Mouse (Mus musculus): ENCODE data around the gene Skap1.

Skap1 gene

DNA sequence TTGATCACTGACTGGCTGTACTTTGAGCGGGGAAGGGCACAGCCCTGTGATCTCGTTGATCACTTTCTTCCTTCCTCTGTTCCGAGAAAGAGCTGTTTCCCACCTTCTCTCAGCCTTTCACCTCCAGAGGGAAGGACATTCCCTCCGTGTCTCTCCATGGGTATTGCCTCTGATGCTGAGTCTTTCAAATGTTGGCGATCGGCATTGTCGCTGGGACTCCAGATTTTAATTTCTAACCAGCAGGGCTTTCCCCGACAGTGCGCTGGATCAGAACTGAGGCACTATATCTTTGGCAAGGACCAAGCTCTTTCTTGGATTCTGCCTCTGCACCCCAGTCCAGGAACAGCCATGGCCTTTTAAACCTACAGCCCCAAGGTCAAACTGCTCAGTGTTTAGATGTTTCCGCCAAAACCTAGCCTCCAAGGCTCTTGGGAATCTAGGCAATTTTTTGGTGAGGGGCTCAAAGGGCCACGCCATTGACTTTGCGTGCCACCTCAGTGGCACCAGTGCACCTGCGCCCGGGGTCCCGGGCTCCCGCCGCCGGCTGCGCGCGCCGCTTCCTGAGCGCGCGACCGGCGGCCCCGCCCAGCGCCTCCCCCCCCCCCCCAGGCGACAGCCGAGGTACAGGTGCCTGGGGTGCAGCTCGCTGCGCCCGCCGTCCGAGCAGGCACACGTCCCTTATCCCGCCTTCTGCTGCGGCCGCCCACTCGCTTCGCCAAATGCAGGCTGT, at the start of gene Skap1:
TSS of gene Skap1 (plus strand) at position 608 of the 730 bp plus-strand sequence.
- DNase-seq (ENCODE audit: low read depth), result no peak

DNA sequence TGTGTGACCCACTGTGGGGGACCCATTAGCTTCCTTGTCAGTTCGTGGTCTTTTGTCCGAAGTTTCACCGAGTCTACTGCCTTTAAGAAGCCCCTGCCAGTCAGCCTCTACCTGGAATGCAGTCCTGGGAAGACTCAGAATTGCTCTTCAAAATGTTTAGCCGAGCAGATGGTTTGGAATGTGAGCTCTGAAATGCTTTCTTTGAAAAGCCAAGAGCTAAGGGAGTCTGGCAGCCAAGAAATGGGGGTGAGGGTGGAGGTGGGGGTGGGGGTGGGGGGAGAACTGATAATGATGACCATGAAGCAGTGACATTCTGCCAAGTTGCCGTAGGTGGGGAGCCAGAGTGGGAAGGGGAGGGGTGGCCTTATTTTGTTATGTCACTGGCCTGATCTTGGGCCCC, 43.3 kb upstream of the Skap1 start:
- no peak for DNase-seq (ENCODE audit: low read depth)

DNA sequence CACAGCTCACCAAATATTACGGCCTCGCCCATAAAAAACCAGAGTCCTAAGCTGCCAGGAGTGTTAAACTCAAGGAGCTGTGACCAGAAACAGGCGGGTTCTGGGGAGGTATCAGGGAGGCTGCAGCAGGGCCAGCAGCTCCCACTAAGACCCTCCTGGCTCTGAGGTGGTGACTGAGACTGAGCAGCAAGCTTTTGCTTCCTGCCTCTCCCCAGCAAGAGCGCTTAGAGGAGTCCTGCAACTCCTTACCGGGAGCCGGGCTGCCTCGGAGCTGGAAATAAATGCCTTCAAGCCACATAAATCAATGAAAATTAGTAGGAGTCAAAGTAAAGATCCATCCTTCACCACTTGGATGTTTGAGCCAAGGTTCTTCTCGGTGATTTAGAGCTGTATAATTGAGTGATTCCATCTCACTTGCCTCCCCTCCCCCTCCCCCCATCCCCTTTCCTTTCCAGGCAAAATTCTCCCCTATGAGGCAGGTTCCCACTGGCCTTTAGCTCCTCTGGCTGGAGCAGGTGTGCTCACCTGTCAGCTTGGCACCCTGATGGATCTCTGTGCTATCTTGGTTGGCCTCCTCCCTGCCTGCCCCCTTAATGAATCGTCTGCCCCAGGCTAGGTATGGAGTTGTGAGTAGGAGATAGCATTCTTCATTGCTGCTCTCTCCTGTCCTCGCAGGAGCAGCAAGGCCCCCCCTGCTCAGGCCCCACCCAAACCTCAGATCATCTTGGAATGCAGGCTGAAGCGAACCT, 42.7 kb upstream of the Skap1 start:
- DNase-seq (ENCODE audit: low read depth), result no peak

DNA sequence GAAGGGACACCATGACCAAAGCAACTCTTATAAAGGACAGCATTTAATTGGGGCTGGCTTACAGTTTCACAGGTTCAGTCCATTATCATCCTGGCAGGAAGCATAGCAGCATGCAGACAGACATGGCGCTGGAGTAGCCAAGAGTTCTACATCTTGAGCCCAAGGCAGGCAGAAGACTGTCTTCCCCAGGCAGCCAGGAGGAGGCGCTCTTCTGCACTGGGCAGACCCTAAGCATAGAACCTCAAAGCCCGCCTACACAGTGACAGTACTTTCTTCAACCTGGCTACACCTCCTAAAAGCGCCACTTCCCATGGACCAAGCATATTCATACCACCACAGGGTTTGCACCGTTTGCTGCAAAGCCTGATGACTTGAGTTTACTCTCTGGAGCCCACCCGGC, 39.2 kb upstream of the Skap1 start:
- DNase-seq (ENCODE audit: low read depth), result no peak

DNA sequence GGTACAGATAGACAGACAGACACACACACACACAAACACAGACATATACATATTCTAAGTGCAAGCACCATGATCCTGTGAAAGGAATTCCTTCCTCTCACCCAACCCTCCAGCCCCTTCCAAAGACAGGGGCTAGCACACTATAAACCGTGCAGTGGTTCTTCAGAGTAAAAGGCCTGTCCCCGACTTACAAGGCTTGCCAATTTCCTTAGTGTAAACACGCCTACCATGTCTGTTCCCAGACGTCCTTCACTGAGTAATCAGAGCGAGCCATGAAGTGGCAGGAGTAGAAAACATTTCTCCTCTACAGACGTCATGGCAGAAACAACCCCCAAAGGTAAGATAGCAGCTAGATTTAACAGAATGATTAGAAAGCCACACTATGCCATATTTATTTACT, 38.2 kb upstream of the Skap1 start:
- no peak for DNase-seq (ENCODE audit: low read depth)

DNA sequence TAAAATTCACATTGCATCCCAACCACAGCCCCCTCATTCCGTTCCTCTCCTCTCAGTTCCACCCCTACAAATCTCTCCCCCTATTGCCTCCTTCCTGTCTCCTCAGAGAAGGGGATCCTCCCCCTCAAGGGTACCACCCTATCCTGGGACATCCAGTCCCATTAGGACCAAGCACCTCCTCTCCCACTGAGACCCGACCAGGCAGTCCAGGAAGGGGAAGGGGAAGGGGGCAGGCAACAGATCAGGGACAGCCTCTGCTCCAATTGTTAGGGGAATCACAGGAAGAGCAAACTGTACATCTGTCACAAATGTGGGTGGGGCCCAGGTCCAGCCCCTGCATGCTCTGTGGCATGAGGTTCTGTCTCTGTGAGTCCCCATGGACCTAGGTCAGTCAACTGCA, 37.6 kb upstream of the Skap1 start:
- no peak for DNase-seq (ENCODE audit: low read depth)

DNA sequence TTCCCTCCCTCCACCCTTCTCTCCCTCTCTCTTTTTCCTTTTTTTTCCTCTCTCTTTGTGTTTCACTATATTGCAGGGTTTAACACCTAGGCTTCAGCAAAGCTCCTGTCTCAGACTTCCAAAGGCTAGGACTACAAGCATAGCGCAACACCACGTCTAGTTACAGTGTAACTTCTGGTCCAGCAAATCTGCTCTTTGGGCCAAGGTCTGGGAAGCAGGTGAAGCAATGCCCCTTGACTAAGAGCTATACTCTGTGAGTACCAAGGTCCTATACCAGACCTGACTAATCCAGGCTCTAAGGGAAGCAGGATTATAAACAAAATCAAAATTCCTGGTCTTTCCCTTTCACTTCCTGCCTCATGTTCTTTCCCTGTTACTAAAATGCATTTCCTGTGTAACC, 35.3 kb upstream of the Skap1 start:
- DNase-seq (ENCODE audit: low read depth), result no peak

DNA sequence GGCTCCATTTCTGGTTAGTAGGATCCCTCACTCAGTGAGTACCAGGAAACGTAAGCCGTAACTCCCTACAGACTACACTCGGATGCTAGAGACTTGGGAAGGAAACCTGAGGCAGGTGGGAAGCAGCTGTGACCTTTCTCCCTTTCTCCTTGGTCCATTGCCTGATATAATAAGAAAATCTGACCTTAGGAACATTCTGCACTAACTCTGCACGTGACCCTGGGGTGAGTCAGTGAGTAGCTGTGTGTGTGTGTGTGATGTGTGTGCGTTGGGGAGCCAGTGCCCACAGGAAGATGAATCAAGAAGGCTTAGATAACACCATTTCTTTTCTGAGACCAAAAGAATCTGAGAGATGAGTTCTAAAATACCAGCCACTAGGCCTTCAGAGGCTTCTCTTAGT, 34.5 kb upstream of the Skap1 start:
- no peak for DNase-seq (ENCODE audit: low read depth)

DNA sequence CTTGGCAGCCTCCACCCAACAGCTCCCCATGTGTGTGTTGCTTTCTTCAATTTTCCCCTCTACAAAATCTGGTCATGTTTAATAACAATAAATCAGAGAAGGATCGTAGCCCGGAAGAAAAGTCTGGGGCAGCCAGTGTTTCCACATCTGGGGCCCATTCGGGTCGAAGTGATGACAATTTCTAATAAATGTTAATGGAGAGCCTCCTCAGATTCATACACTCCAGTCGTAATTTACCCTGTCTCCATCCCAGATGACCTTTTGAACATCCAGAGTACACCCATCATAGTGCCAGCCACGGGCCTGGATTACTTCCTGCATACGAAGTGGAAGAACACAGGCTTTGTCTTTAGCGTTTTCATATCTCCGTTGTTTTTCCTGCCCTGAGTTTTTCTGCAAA, 32.5 kb upstream of the Skap1 start:
- no peak for DNase-seq (ENCODE audit: low read depth)

DNA sequence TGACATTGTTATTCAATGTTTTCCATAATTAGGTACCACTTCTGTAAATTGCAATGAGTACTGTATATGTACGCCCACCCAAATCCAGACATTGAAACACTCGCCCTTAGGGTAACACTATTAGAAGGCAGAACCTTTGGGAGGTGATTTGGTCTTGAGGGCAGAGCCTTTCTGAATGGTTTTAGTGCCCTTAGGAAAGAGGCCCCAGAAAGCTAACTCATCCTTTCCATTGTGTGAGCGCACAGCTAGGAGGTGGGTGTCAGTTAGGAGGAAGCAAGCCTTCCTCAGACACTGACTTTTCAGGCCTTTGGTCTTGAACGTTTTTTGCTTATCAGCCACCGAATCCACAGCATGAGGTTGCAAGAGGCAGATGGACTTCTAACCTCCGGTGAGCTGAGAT, 29.5 kb upstream of the Skap1 start:
- DNase-seq (ENCODE audit: low read depth), result no peak

DNA sequence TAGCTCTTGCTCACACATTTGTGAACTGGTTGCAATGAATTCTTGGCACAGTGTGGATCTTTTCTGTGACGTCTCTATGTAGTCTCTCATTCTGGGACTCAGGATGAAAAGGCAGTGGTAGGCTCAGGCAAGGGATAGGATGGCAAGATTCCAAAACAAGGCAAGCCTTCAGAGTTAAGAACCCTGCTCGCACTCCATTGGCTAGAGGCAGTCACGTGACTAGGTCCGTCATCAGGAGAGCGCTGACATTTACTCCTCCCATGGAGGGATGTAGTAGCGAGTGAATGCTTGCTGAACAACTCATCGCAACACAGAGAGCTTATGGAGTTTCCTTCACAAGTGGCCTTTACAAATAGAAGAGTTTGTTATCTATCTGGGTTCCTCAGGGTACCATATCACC, 27.9 kb upstream of the Skap1 start:
- no peak for DNase-seq (ENCODE audit: low read depth)

DNA sequence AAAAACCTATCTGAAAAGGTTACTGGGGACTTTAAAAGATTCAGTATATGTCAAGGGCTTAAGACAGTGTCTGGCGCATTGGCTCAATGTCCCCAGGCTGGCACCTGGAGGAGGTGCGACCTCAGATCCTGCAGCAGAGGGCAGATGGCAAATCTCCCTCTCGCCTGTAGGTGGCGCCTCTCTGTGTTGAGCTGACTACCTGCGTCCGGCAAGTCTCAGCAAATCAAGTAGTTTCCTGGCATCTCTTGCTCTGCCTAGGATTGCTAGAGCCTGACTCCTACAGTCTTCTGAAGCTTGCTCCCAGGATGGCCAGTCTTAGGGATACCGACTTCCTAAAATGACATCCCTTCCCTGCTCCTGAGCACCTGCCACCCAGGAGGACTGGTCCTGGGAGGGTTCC, 25.6 kb upstream of the Skap1 start:
- peak; percentile 17 for DNase-seq (ENCODE audit: low read depth)

DNA sequence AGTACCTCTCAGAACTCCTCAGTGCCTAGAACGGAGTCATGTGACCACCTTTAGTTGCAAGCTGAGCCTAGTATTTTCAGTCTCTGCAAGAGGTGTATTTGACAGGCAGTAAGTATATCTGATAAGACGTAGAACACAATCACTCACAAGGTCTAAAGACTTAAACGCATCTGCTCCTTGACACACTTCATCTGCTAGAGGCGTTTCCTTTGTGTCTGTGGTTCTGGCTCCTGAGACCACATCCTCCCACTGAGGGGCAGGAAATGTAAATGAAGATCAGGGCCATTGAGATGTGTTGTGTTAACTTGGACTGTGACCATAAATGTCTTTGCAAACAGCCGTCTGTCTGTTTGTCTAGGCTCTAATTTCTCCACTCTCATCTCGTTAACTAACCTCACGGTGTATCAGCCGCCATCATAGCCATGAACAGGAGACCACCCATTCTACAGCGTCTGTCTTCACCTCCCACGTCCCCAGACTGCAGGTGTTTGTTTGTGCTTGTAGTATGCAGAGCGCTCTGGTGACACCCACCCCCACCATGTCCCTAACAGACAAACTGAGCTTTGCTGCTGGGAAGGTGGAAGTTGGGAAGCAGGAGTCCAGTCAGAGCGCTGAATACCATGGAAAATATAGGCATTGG, 22.7 kb upstream of the Skap1 start:
- no peak for DNase-seq (ENCODE audit: low read depth)

DNA sequence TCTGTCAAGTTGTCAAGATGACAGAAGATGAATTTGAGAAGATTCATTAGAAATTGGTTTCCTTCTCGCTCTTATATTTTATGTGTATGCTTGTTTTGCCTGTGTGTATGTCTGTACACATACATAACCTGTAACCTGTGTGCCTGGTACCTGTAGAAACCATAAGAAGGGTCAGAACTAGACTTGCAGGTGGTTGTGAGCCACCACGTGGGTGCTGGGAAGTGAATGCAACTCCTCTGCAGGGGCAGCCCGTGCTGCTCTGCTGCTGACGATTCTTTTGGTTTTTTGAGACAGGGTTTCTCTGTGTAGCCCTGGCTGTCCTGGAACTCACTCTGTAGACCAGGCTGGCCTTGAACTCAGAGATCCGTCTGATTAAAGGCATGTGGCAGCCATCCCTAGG, 21.9 kb upstream of the Skap1 start:
- DNase-seq (ENCODE audit: low read depth), result no peak

DNA sequence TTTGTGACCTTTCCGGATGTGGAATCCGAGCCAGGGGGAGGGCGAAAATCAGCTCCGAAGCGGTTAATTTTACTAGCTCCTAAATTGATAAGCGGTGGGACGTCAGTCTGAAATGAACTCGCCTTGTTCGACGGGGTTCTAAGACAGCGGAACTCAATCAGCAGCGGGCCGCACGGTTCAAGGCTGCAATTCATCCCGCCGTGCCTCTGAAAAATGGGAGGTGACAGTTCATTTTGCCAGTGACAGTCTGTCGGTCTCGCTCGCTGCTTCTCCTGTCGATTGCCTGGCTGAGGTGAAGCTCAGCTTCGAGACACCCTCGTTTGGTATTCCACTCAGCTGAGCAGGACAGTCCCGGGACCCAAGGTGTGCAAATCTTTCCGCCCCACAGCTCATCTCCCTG, 16.5 kb upstream of the Skap1 start:
- DNase-seq (ENCODE audit: low read depth), result no peak

DNA sequence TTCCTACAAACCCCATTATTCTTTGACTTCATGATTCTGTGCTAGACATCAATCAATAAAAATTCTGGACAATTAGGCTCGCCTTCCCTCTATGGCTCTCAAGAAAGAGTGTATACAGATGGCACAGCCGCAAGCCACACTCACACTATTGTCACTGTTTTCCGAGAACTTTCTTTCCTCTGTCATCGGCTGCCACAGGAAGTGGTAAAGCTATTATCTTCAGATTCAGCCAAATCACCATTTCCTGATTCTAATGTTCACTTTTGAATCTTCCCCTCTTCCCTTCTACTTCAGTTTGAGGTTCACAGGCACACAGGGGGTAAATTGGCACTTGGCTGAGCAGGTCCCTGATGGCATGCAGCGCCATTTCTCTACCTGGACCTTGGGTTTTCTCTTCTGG, 9.3 kb upstream of the Skap1 start:
- DNase-seq (ENCODE audit: low read depth), result no peak

DNA sequence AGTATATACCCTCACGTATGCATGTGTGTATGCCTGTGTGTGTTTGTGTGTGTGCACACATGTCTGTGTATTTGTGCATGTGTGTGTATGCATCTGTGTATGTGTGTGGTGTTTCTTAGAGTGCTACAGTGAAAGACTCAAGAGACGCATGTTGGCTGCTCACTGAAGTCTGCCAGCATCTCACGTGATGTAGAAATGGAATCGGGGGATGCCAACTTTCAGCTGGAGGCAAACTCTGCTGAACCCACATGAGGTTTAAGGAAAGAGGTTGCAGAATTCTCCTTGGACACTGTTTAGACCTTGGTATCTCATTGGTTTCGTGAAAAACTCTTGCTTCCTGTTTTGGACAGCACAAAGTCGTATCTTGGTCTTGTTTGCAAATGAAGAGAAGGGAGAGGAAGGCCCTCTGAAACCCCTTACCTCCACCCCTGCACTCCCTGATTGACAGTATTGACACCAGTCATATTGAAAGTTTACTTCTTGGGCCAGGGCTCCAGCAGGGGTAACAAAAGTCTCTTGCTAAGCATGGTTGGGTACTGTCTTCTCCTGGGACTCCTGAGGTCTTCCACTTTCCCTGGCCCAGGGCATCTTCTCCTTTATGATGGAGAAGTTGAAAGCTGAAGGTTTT, 8.6 kb upstream of the Skap1 start:
- no peak for DNase-seq (ENCODE audit: low read depth)

DNA sequence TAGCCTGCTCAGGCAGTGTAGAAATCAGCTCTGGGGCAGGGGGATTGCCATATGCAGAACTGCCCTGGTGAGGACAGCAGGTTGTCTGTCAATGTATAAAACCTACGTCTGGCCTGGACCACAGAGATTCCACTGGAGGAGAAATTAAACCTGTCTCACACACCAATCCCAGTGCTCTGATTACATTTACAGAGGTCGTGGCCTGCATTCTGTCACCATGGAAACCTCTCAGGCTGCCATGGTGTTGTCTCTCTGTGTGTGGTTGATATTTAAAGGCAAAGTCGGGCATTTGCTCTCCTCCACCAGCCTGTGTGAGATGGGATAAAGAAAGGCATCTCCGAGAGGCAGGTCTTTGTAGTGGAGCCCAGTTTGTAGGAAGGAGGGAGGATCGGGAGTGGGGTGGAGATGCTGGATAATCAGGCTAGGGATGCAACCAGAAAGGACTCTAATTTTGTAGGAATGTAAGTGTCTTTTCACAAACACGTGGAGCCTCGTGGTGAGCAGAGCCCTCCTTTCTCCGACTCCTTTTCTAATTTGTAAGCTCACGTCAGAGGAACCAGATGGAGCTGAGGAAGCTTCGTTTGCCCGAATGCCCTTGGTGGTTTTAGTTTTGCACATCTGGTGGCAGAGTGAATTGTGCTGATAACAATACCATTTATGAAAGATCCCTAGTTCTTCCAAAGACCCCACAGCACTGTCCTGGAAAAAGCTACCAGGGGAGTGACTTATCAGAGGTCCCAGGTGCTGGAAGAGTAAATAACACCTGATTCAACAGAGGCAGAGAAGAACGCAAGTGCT, 7.7 kb upstream of the Skap1 start:
- no peak for DNase-seq (ENCODE audit: low read depth)

DNA sequence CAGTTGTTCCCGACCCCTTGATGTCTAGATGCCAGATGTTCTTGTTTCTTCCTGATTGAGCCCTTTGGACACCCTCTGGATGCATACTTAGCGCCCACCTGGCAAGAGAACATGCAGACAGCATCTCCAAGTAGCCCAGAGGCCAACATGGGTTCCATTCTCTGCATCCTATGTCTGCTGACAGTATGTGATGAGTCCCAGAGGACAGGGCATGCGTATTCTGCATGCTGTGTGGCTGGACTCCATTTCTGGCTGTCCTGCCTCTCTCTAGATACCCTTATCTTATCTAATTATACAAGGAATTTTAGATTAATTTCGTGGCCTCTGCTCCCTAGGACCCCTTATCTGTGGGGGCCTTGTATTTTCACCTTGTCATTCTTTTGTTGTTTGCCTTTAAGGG, 2.6 kb upstream of the Skap1 start:
- no peak for DNase-seq (ENCODE audit: low read depth)

DNA sequence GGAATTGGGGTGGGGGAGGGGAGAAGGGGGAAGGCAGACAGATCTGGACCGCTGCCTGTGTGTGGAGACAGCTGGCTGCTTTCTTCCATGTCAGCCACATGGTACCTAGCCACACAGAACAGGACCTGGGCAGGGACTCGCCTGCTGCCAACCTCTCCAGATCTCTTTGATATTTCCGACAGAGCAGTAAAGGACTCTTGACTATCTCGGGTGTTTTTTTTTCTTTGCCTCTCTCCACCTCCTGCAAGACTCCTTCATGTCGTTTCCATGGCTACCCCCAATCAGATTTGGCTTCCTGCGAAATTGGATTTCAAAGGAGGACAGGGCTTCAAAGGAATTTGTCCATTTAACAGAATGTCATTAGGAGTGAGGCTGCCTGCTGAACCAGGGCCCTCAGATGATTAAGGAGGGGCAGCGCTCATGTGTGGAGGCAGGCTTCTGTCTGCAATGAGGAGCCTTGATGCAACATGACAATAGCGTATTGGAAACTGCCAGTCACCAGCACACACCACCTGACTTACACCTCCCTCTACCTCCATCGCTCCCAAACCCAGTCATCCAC, 2.1 kb upstream of the Skap1 start:
- no peak for DNase-seq (ENCODE audit: low read depth)

DNA sequence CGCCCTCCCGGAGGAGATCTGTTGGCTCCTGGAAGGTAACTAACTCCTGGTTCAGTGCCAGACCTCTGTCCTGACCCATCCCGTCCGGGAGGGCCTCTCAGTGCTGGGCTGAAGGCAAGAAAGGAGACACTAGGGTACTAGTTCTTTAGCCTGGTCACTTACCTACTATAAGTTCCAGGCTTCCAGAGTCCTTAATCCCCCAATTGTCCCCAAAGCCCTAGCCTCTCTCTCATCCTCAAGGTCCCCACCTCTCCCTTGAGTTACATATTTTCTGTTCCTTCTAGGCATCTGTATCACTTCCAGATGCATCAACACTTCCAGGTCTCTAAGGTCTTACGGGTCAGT, 295 bp downstream of the Skap1 start:
- DNase-seq (ENCODE audit: low read depth), result no peak

Data from c-Kit-positive CD71-positive TER-119-negative erythroid progenitor cells, embryonic 14.5 days (primary cell).